Mouse (Mus musculus) liver, postnatal 0 days (tissue): ENCODE data around the gene 4921524J17Rik.

Source experiments
- CTCF ChIP-seq: sonication (generic); IDR thresholded peaks from 2 replicates; pipeline ENCODE4 v1.5.1; 2016; ENCODE audit warnings: antibody characterized with exemption, low read depth
- EP300 ChIP-seq: IDR thresholded peaks from 2 replicates; pipeline ENCODE4 v1.6.1; 2016; ENCODE audit warnings: antibody characterized with exemption, low read depth, mild to moderate bottlenecking

GRCm38 (mm10) chr8:85473246-85473645 is 40.6 kb upstream of the 4921524J17Rik start:
- TF ChIP-seq EP300: no peak
- TF ChIP-seq CTCF: no peak
